Mouse (Mus musculus) effector memory CD4-positive, alpha-beta T cell, adult 5 months (primary cell): Measurements from ENCODE around the gene Akr1a1. TPM values are rescaled to one million over a fixed set of nuclear protein-coding genes. Genes with fewer than 3 reads are reported as not detected.

Experiments used
- polyA plus RNA-seq: library from polyadenylated mRNA; unstranded; fragments of 100-300 nt; shearing (Covaris generic); gene quantifications from one replicate; pipeline ENCODE4 v1.2.1, GENCODE M21; 2017

Akr1a1 gene
- polyA plus RNA-seq = 215 TPM

DNA sequence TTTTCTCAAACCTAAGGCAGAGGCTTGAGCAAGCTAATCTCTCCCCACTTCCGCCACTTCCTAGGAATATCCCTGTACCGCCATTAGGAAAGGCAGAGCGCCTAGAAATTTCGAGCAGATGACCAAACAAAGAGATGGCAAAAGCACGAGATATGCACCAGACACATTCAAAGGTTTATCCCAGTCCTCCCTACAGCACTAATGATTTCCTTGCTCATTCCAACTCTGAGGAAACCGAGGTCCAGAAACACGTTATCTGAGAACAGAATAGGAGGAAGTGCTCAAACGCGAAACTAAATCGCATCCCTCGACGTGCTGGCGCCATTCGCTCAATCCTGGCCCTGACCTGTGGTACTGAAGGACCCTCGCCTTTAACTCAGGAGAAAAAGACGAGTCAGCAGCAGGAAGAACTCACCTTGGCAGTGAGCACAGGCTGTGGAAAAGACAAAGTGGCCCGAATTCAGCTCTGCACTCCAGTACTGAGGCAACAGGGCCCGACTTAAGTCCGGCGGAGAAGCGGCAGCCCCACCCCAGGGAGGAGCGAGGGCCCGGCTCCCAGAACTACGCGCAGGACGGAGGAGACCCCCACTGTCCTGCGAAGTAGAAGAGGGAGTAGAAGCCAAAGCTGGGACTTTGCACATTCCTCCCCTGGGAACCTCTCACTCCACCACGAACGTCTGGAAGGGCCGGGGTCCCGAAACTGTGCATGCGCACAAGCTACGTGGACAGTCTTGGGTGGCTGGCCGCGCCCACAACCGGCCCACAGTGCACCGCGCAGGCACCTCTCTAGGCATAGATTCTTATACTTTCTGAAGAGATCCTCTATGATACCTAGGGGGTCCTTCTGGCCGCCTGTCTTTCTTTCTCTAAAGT, at the start of gene Akr1a1:
Akr1a1 (minus strand) TSS at position 757 of the 873 bp plus-strand sequence.

DNA sequence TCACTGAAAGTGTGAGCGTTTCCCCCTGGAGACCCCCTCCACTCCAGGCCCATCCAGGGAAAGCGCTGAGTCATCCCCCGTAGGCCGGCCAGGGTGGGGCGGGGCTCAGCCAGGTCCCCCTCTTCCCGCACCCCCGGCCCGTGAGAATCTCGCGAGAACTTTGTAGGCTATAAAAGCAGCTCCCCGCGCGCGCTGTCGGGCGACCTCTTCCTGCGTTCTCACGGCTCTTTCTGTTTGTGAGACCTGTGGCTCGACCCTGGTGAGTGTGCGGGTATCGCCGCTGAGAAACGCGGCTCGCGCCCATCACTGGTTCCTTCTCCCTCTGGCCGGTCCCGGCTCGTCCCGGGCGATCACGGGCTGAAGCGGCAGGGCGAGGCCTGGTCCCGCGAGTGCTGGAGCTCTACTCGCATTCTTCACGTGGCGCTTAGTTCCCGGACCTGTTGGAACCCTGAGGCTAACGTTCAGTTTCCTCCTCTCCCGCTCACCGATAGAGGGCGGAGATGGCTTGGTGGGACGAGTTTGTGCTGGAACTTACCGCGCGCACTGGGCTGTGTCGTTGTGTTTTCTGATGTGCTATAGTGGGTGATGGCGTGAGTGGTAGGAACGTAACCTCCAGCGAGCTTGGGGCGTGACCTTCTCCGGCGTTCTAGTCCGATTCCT, 34.1 kb upstream of the Akr1a1 start, which contains the start of gene Prdx1:
Prdx1 (plus strand) TSS at position 143 of the 660 bp plus-strand sequence.

DNA sequence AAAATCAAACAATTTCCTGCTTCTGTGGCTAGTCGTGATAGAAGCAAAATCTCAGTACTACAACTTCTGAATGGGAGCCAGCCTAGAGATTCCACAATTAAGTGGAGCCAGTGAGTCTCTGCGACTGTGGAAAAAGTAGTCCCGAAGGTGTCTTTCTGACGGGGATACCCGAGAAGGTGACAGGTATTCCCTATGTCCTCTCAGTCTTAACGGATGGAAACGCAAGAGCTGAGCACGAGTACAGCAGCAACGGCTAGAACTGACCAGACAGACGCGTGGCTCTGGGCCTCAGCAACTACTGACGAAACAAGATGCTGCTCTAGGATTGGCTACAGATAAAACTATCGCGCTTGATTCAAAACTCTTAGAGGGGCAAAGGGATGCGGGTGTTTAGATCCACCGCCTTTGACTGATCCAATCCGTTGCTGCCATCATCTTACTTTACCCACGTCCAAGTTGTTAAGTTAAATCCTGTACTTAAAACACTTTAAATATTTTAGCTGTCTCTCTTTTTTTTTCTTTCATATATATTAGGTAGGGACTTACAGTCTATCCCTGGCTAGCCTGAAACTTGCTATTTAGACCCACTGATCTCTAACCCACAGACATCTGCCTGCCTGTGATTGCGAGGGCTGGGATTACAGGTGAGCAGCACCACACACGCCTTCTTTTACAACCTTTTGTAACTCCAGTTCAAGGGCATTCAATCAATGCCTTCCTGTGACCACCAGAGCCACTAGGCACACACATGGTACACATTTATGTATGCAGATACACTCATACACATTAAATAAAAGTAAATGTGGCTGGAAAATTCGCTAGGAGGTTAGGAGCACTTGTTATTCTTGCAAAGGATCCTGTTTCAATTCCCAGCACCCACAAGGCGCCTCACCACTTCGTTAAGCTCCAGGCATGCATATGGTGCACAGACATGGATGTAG, 23.5 kb downstream of the Akr1a1 start, which contains the start of gene Nasp:
Nasp (minus strand) TSS at position 220 of the 941 bp plus-strand sequence.

DNA sequence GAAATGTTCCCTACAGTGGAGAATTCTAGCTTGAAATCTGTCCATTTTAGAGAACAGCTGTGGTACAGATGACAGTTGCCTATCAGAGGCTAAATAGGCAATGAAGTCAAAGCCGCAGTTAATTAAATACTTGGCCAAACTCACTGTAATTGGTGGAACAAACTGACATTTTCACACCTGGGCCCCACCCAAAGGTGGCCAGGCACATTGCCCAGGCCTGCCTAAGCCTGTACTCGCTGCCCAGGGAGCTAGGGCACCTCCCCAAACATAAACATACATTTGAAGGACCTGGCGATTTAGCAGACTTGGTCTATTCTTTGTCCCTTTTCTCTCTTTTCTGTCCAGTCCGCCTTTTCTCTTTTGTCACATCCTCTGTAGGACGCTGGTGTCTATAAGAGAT, 55.1 kb downstream of the Akr1a1 start, which contains the start of gene Ccdc17:
Ccdc17 (plus strand) TSS at position 276 of the 400 bp plus-strand sequence.

Other genes with a start within 250 kb of the Akr1a1 start
- gene Mast2, start 187.5 kb downstream of the Akr1a1 start, polyA plus RNA-seq = 12.8 TPM
- 11.2 TPM for gene Ipp, start 144.1 kb downstream of the Akr1a1 start, polyA plus RNA-seq
- 7.1 TPM for gene Tmem69, start 95.7 kb downstream of the Akr1a1 start, polyA plus RNA-seq
- 61.4 TPM for gene Gpbp1l1, start 94.0 kb downstream of the Akr1a1 start, polyA plus RNA-seq
- 8.7 TPM for gene Ccdc17, start 55.0 kb downstream of the Akr1a1 start, polyA plus RNA-seq
- gene Nasp, start 23.7 kb downstream of the Akr1a1 start, polyA plus RNA-seq = 91.4 TPM
- gene Prdx1, start 33.9 kb upstream of the Akr1a1 start, polyA plus RNA-seq = 495 TPM
- gene Mmachc, start 56.7 kb upstream of the Akr1a1 start, polyA plus RNA-seq = 3.7 TPM
- 9.8 TPM for gene Ccdc163, start 56.8 kb upstream of the Akr1a1 start, polyA plus RNA-seq
- gene Tesk2, start 69.3 kb upstream of the Akr1a1 start, polyA plus RNA-seq = 3.2 TPM
- gene Toe1, start 156.0 kb upstream of the Akr1a1 start, polyA plus RNA-seq = 31.4 TPM
- gene Mutyh, start 156.0 kb upstream of the Akr1a1 start, polyA plus RNA-seq = 10.6 TPM
- not detected for gene Hpdl, start 170.0 kb upstream of the Akr1a1 start, polyA plus RNA-seq
- 0.24 TPM for gene Zswim5, start 225.7 kb upstream of the Akr1a1 start, polyA plus RNA-seq